ENCODE assay signal across 16 mouse cellular contexts in genomic region chr16:62745875-62746274, GRCm38 (mm10). TPM values are rescaled to one million over a fixed set of nuclear protein-coding genes. Genes with fewer than 3 reads are reported as not detected.
DNase-seq lines count a peak whose midpoint lies in the region; ATAC-seq and TF ChIP-seq lines count a peak whose summit lies in the region.
"Had no signal": no experiment of that assay in that cellular context is flagged by ENCODE, and none has a peak within 500 bp of the region (broad histone marks: within the 10 kb centered on the region; RNA-seq: fewer than 3 reads in every experiment).

No protein-coding gene starts in this region.

- peak; percentile 49; the same call in 1 of the 2 replicates for TF ChIP-seq CTCF in kidney, postnatal 0 days (IDR thresholded peaks at IDR 0.05; ENCODE audit: low read depth)
- TF ChIP-seq CTCF in MEL (IDR thresholded peaks at IDR 0.05 in 2 of 3, conservative IDR thresholded peaks at IDR 0.05 in 1 of 3; ENCODE audit: control insufficient read depth in 1 of 3, insufficient read depth in 1 of 3, low read depth in 2 of 3, low read length in 3 of 3, poor library complexity in 1 of 3, severe bottlenecking in 1 of 3) = peak in 1 of 3 experiments; percentile 41; a peak in 2 of 6 replicates

- no peaks in the 10 kb centered on the region for H3K9me3 ChIP-seq in kidney, postnatal 0 days (replicated peaks; ENCODE audit: low read length)
- H3K9me3 ChIP-seq in MEL (replicated peaks; ENCODE audit: insufficient read depth, low read length) = no peaks in the 10 kb centered on the region
- H3K9me3 ChIP-seq: embryonic facial prominence, embryonic 15.5 days; limb, embryonic 10.5 days; liver, embryonic 13.5 days; midbrain, embryonic 13.5 days had no signal

- no peak overlapping the region for H3K4me3 ChIP-seq in kidney, postnatal 0 days (replicated peaks; ENCODE audit: low read depth, low read length)
- no peak overlapping the region for H3K4me3 ChIP-seq in MEL (ENCODE audit: control insufficient read depth in 1 of 2, insufficient read depth in 1 of 2, low read depth in 2 of 2, low read length in 2 of 2)
- H3K4me3 ChIP-seq: embryonic facial prominence, embryonic 15.5 days; limb, embryonic 10.5 days; liver, embryonic 13.5 days; midbrain, embryonic 13.5 days had no signal

- no peaks in the 10 kb centered on the region for H3K36me3 ChIP-seq in kidney, postnatal 0 days (ENCODE audit: insufficient read depth, low read length)
- no peaks in the 10 kb centered on the region for H3K36me3 ChIP-seq in MEL (ENCODE audit: control insufficient read depth in 1 of 2, insufficient read depth in 2 of 2, low read length in 2 of 2)
- H3K36me3 ChIP-seq: embryonic facial prominence, embryonic 15.5 days; limb, embryonic 10.5 days; liver, embryonic 13.5 days had no signal

- no peaks in the 10 kb centered on the region for H3K79me2 ChIP-seq in MEL (ENCODE audit: control insufficient read depth, insufficient read depth, low read length, poor library complexity)

- no peak for ATAC-seq in cerebellum, adult (ENCODE audit: insufficient number of reproducible peaks, low FRiP score, low TSS enrichment)
- no peak for ATAC-seq in kidney, postnatal 0 days (replicated peaks; ENCODE audit: low FRiP score, low read depth)
- peak; percentile 84 for ATAC-seq in megakaryocyte, adult 5-6 weeks (ENCODE audit: poor library complexity, severe bottlenecking)
- ATAC-seq in megakaryocyte-erythroid progenitor cell, adult 5-6 weeks (replicated peaks; ENCODE audit: low FRiP score, low TSS enrichment, poor library complexity, severe bottlenecking) = no peak
- ATAC-seq: midbrain, embryonic 13.5 days had no signal

- WGBS in kidney, postnatal 0 days = 73% methylated on average over 2 of the region's 2 CpGs

- no peak overlapping the region for H3K9ac ChIP-seq in kidney, postnatal 0 days (ENCODE audit: low read depth, low read length)
- H3K9ac ChIP-seq in MEL (ENCODE audit: control insufficient read depth, low read depth, low read length, poor library complexity, severe bottlenecking) = no peak overlapping the region
- H3K9ac ChIP-seq: embryonic facial prominence, embryonic 15.5 days; liver, embryonic 13.5 days; midbrain, embryonic 13.5 days had no signal

- no peak for TF ChIP-seq EP300 in MEL (IDR thresholded peaks at IDR 0.05; ENCODE audit: low read depth in 1 of 2, low read length in 2 of 2)

- peak; percentile 48 for TF ChIP-seq RAD21 in MEL (IDR thresholded peaks at IDR 0.05; ENCODE audit: low read depth, low read length)

- TF ChIP-seq POLR2A in MEL (IDR thresholded peaks at IDR 0.05; ENCODE audit: control insufficient read depth in 1 of 2, insufficient read depth in 1 of 2, low read depth in 1 of 2, low read length in 2 of 2, poor library complexity in 1 of 2) = no peak

- no peak overlapping the region for H3K27ac ChIP-seq in kidney, postnatal 0 days
- no peak overlapping the region for H3K27ac ChIP-seq in MEL (ENCODE audit: control insufficient read depth, low read depth, low read length)
- H3K27ac ChIP-seq: embryonic facial prominence, embryonic 15.5 days; limb, embryonic 10.5 days; liver, embryonic 13.5 days; midbrain, embryonic 13.5 days had no signal

- H3K27me3 ChIP-seq in kidney, postnatal 0 days (ENCODE audit: insufficient read depth, low read length) = no peaks in the 10 kb centered on the region
- no peaks in the 10 kb centered on the region for H3K27me3 ChIP-seq in MEL (ENCODE audit: control insufficient read depth in 1 of 2, insufficient read depth in 2 of 2, low read length in 2 of 2)
- H3K27me3 ChIP-seq: embryonic facial prominence, embryonic 15.5 days; liver, embryonic 13.5 days; midbrain, embryonic 13.5 days had no signal

- no peak overlapping the region for H3K4me2 ChIP-seq in kidney, postnatal 0 days (ENCODE audit: low read length)
- H3K4me2 ChIP-seq: embryonic facial prominence, embryonic 15.5 days; liver, embryonic 13.5 days; midbrain, embryonic 13.5 days had no signal

- no peaks in the 10 kb centered on the region for H3K4me1 ChIP-seq in kidney, postnatal 0 days (replicated peaks; ENCODE audit: insufficient read depth, low read length)
- H3K4me1 ChIP-seq in MEL (ENCODE audit: control insufficient read depth in 1 of 2, insufficient read depth in 2 of 2, low read length in 2 of 2) = no peaks in the 10 kb centered on the region
- H3K4me1 ChIP-seq: embryonic facial prominence, embryonic 15.5 days; limb, embryonic 10.5 days; liver, embryonic 13.5 days; midbrain, embryonic 13.5 days had no signal

- peak; percentile 5 to 18 for DNase-seq in cerebellum, postnatal 10 days
- DNase-seq in kidney, postnatal 0 days (ENCODE audit: low spot score) = peak; percentile 24
- no peak for DNase-seq in kidney, adult 18-20 months
- peak; percentile 23 for DNase-seq in MEL (ENCODE audit: low read depth, low spot score)
- DNase-seq in right cerebral cortex, postnatal 36 days (ENCODE audit: low spot score in 2 of 2) = no peak
- DNase-seq: adrenal gland, postnatal 36 days; cerebellum, adult 11-12 months; liver, embryonic 13.5 days; lung, postnatal 10 days; thymus, adult 18-20 months had no signal

TF ChIP-seq in MEL, 35 proteins besides CTCF, POLR2A, EP300 and RAD21:
- TF ChIP-seq SMC3 (IDR thresholded peaks at IDR 0.05; ENCODE audit: low read depth, low read length) (peak; percentile 24), MXI1 (IDR thresholded peaks at IDR 0.05; ENCODE audit: low read depth, low read length) (no peak), E2F4 (IDR thresholded peaks at IDR 0.05; ENCODE audit: borderline replicate concordance, low read depth, low read length) (no peak), ZNF384 (IDR thresholded peaks at IDR 0.05; ENCODE audit: low read depth, low read length) (no peak), ETS1 (IDR thresholded peaks at IDR 0.05; ENCODE audit: low read depth, low read length) (no peak)

RNA-seq across cellular contexts. Expression of gene Nsun3, which starts 40.7 kb away (rescaled TPM):
- polyA plus RNA-seq in kidney, postnatal 0 days (2015; fragmentation: Nextera tagmentation; extraction: Ambion mirVana) = 8.2 and 9.2 TPM in 2 replicates
- 4.1 and 4.4 TPM in 2 replicates for total RNA-seq in MEL (2012; rRNA removed)
- 1 to 10 TPM in 1 of 2 experiments, not detected in 1; 7.4 TPM for polyA plus RNA-seq in MEL (2012; ENCODE audit: insufficient read depth in 1 of 2, insufficient read length in 2 of 2, low read depth in 1 of 2, low replicate concordance in 2 of 2, missing spikeins in 1 of 2)
- 48.5 and 51.5 TPM in 2 replicates for total RNA-seq in megakaryocyte, adult 5-6 weeks (2015)
- total RNA-seq in megakaryocyte, adult 5-6 weeks (2017) = 14.9 and 19.2 TPM in 2 replicates
- total RNA-seq in megakaryocyte-erythroid progenitor cell, adult 5-6 weeks (2014; fragmentation: Nextera tagmentation) = 40.4 and 42.9 TPM in 2 replicates
- total RNA-seq in megakaryocyte-erythroid progenitor cell, adult 5-6 weeks (2017) = 18.2 and 33.5 TPM in 2 replicates

Comparison
In these comparisons a context has a peak if more than half of its experiments do, and no peak if none do; other contexts are left out.
1. DNase-seq: peak in cerebellum, postnatal 10 days (2 of 2), kidney, postnatal 0 days (single experiment) and MEL (single experiment); none in kidney, adult 18-20 months (single experiment) and right cerebral cortex, postnatal 36 days (0 of 2).